Mouse (Mus musculus) testis, adult 2 months (tissue): ENCODE results near the gene St7.

ENCODE experiments used
- CTCF ChIP-seq: fragments of 200-500 bp; IDR thresholded peaks from 2 replicates; pipeline ENCODE4 v1.5.1; 2012; ENCODE audit warnings: low read depth, mild to moderate bottlenecking, inconsistent platforms, low read length, moderate library complexity; ENCODE audit not compliant: control insufficient read depth, insufficient read depth, insufficient replicate concordance
- POLR2A ChIP-seq: fragments of 200-500 bp; IDR thresholded peaks from 2 replicates; pipeline ENCODE4 v1.6.1; 2012; ENCODE audit warnings: low read depth, mild to moderate bottlenecking, inconsistent platforms, low read length, moderate library complexity; ENCODE audit not compliant: control insufficient read depth

DNA sequence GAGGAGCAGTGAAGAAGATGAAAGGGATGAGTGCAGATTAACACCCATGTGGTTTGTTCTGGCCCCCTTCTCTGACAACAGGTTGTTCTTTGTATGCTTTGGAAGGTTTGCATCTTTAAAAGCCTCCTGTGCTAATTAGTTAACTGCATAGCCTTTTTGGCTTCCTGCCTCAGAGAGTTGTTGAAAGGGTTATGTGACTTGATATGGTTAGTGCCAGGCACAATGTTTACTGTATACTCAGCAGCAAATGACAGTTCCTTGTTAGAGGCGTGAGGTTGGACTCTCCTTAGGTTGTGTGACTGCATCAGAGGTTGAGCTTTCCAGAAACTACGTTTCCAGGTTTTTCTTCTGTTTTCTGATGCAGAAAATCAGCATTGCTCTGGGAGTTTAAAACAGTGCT, 158.6 kb downstream of the St7 start:
- TF ChIP-seq CTCF (no peak), POLR2A (no peak)
